Mouse (Mus musculus) hindbrain, embryonic 16.5 days (tissue): Measurements from ENCODE around the gene Taf10. TPM values are rescaled to one million over a fixed set of nuclear protein-coding genes. Genes with fewer than 3 reads are reported as not detected.
"Not testable (repeated sequence)": the region's sequence is repeated elsewhere in the genome, so short reads cannot be mapped to it uniquely, and the experiment has no call there.

Source experiments
- ATAC-seq: fragments of 200-750 bp; cut with Nextera tagmentation; 2 replicates; pipeline ENCODE4 v1.8.0; 2017; ENCODE audit warnings: moderate TSS enrichment, moderate library complexity
- H3K27ac ChIP-seq: fragments of 300-500 bp; sonication (generic); 2 replicates; pipeline ENCODE4 v1.5.1; 2014; ENCODE audit warnings: low read depth, mild to moderate bottlenecking, control low read depth, low read length, moderate library complexity
- H3K27me3 ChIP-seq: fragments of 300-500 bp; sonication (generic); replicated peaks from 2 replicates; pipeline ENCODE4 v1.6.1; 2014; ENCODE audit warnings: low read length; ENCODE audit not compliant: control insufficient read depth, insufficient read depth
- H3K36me3 ChIP-seq: fragments of 300-500 bp; sonication (generic); 2 replicates; pipeline ENCODE4 v1.6.1; 2014; ENCODE audit warnings: mild to moderate bottlenecking, low read length, moderate library complexity, mixed read lengths; ENCODE audit not compliant: control insufficient read depth, insufficient read depth
- H3K4me1 ChIP-seq: fragments of 300-500 bp; sonication (generic); 2 replicates; pipeline ENCODE4 v1.6.1; 2014; ENCODE audit warnings: low read depth, low read length; ENCODE audit not compliant: control insufficient read depth, insufficient read depth
- H3K4me2 ChIP-seq: fragments of 300-500 bp; sonication (generic); 2 replicates; pipeline ENCODE4 v1.6.1; 2014; ENCODE audit warnings: mild to moderate bottlenecking, low read length, control low read depth, moderate library complexity
- H3K4me3 ChIP-seq: fragments of 300-500 bp; sonication (generic); 2 replicates; pipeline ENCODE4 v1.5.1; 2014; ENCODE audit warnings: mild to moderate bottlenecking, low read length, control low read depth, moderate library complexity
- H3K9ac ChIP-seq: fragments of 300-500 bp; sonication (generic); 2 replicates; pipeline ENCODE4 v1.6.1; 2014; ENCODE audit warnings: low read depth, mild to moderate bottlenecking, control low read depth, low read length, moderate library complexity
- H3K9me3 ChIP-seq: fragments of 300-500 bp; sonication (generic); 2 replicates; pipeline ENCODE4 v1.6.1; 2014; ENCODE audit warnings: mild to moderate bottlenecking, low read length, moderate library complexity; ENCODE audit not compliant: control insufficient read depth
- WGBS: fragments of 180-500 bp; shearing (Covaris S2); extraction: QIAGEN DNeasy Blood & Tissue Kit; methylation state at CpG from one replicate; pipeline ENCODE4 v1.1.7; 2014; 5-methylcytosine and 5-hydroxymethylcytosine counted together
- polyA plus RNA-seq: library from polyadenylated mRNA; unstranded; fragments of >200 nt; fragmentation: Nextera tagmentation; extraction: Ambion mirVana; gene quantifications from 2 replicates; pipeline ENCODE4 v1.2.1, GENCODE M21; 2015

Taf10 gene
- polyA plus RNA-seq, 1 experiment from 2014 or later = 87.5 TPM

DNA sequence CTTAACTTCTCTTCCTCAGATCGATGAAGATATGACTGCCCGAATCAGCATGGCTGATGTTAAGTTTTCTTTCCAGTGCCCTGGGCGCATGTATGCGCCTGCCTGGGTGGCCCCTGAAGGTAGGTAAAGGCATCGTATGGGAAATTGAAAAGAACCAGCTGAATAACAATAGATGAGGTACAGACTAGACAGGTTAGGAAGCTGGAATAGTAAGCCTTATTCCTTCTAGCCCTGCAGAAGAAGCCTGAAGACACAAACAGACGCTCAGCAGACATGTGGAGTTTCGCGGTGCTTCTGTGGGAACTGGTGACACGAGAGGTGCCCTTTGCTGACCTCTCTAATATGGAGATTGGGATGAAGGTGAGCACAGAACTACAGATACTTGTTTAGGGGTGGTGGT lies 2.2 kb downstream of the Taf10 start:
- Histone ChIP-seq H3K9ac (no peak overlapping the region), H3K36me3 (peaks cover 24% of the 10 kb centered on the region), H3K4me2 (no peak overlapping the region), H3K27me3 (no peaks in the 10 kb centered on the region), H3K4me3 (no peak overlapping the region), H3K4me1 (peaks cover 18% of the 10 kb centered on the region), H3K27ac (no peak overlapping the region), H3K9me3 (no peaks in the 10 kb centered on the region)
- no peak for ATAC-seq
- WGBS = 88% methylated on average over 9 of the region's 9 CpGs

DNA sequence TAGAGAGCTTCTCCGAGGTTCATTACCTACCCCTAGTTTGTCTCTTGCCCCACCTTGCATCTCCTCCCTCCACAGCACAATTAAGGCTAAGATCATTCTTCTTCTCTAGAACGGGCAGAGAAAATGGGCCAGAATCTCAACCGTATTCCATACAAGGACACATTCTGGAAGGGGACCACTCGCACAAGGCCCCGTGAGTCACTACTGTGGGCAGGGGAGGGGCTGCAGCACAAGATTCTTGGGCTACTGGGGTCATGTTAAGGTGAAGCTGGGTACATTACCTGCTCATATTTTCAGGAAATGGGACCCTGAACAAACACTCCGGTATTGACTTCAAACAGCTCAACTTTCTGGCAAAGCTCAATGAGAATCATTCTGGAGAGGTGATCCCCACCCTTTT lies 3.3 kb downstream of the Taf10 start:
- no peak overlapping the region for H3K4me3 ChIP-seq
- H3K27me3 ChIP-seq = no peaks in the 10 kb centered on the region
- H3K4me1 ChIP-seq = peaks cover 18% of the 10 kb centered on the region
- H3K36me3 ChIP-seq = peaks cover 18% of the 10 kb centered on the region
- ATAC-seq = no peak
- no peaks in the 10 kb centered on the region for H3K9me3 ChIP-seq
- no peak overlapping the region for H3K4me2 ChIP-seq
- 88% methylated on average over 6 of the region's 6 CpGs for WGBS
- no peak overlapping the region for H3K27ac ChIP-seq
- H3K9ac ChIP-seq = no peak overlapping the region

DNA sequence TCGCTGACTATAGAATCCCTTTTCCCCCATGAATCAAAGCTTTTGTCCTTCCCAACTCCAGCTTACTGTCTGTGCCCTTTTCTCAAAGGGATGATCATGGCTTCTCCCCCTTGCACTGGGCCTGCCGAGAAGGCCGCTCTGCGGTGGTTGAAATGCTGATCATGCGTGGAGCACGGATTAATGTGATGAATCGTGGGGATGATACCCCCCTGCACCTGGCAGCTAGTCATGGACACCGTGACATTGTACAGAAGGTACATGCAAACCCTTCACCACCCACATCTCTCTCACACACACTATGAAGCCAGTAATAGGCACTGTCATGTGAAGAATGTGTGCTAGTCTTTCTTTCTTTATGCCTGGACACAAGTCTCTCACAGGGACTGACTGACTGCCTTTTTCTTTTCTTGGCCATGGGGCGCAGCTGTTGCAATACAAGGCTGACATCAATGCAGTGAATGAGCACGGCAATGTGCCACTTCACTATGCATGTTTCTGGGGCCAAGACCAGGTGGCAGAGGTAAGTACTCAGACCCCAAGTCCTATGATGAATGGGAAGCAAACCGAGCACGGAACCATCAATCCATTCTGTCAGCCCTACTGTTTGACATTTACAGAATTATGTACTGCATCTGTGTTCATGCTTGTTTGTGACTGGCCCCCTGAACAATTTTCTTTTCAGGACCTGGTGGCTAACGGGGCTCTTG lies 3.9 kb downstream of the Taf10 start:
- Histone ChIP-seq H3K9me3 (no peaks in the 10 kb centered on the region), H3K9ac (no peak overlapping the region), H3K27ac (no peak overlapping the region), H3K4me2 (no peak overlapping the region), H3K27me3 (no peaks in the 10 kb centered on the region), H3K4me3 (no peak overlapping the region), H3K36me3 (peaks cover 18% of the 10 kb centered on the region), H3K4me1 (peaks cover 21% of the 10 kb centered on the region)
- 82% methylated on average over 13 of the region's 13 CpGs for WGBS
- no peak for ATAC-seq

DNA sequence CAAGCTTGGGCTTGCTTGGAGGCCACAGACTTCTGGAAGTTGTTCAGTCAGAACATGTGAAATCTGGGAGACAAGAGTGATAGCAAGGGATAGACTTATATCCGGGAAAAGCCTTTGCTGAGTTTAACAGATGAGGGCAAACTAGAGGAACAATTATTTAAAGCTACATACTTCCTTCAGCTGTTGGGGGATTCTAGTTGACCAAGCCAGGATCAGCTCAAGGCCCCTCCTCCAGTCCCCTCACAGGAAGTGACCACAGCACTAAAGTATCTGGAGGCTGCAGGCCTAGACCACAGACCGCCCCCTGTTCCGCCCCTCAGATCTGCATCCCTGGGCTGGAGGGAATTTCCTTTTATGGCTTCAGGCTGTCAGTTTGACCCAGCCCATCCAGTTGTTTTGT lies 5.2 kb downstream of the Taf10 start:
- Histone ChIP-seq H3K36me3 (peaks cover 20% of the 10 kb centered on the region), H3K27me3 (no peaks in the 10 kb centered on the region), H3K27ac (peak overlapping the region; percentile 45; the same call in 1 of the 2 replicates), H3K4me2 (peak overlapping the region; percentile 6), H3K9me3 (no peaks in the 10 kb centered on the region), H3K4me1 (peaks cover 25% of the 10 kb centered on the region), H3K9ac (no peak overlapping the region), H3K4me3 (no peak overlapping the region)
- WGBS = 38% methylated on average over 3 of the region's 3 CpGs
- ATAC-seq = no peak

DNA sequence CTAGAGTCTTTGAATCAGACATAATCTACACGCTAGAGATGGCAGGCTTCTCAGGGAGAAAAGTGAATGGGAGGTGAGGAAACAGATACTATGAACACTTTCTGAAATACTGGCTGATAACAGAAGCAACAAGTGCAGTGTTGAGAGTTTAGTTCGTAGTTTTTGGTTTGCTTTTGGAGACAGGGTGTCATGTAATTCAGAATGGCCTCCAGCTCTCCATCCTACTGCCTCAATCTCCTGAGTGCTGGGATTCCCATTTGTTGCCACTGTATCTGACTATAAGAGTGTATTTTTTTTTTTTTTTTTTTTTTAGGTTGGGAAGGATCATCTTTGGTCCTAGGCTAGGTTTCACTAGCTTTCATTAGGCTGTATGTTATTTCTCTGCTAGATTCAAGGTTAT lies 5.9 kb downstream of the Taf10 start:
- H3K36me3 ChIP-seq = peaks cover 26% of the 10 kb centered on the region
- no peaks in the 10 kb centered on the region for H3K27me3 ChIP-seq
- no peak overlapping the region for H3K4me3 ChIP-seq
- no peak overlapping the region for H3K27ac ChIP-seq
- no peaks in the 10 kb centered on the region for H3K9me3 ChIP-seq
- WGBS = 91% methylated on average over 2 of the region's 2 CpGs
- no peak overlapping the region for H3K9ac ChIP-seq
- H3K4me2 ChIP-seq = peak overlapping the region; percentile 6
- peaks cover 20% of the 10 kb centered on the region for H3K4me1 ChIP-seq
- ATAC-seq = no peak

DNA sequence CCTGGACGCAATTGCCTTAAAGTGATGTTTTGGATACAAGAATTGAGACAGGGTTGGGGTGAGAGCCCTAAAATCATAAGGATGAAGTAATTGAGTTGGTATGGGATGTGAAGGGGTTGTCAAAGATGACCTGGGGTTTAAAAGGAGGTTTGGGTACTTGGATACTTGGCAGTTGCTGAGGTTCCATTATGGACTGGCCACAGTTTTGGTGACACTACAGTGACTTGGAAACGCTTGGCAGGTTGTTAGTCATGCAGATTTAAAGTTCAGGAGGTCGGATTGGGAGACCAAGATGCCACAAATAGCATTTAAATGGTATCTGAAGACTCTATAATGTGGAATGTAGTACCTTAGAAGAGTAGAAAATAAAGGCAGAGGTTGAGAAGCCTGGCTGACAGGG lies 6.5 kb downstream of the Taf10 start:
- Histone ChIP-seq H3K36me3 (peaks cover 33% of the 10 kb centered on the region), H3K4me2 (peak overlapping the region; percentile 95), H3K9me3 (no peaks in the 10 kb centered on the region), H3K9ac (peak overlapping the region; percentile 90; the same call in 1 of the 2 replicates), H3K4me1 (peaks cover 17% of the 10 kb centered on the region), H3K27ac (no peak overlapping the region), H3K4me3 (peak overlapping the region; percentile 76), H3K27me3 (no peaks in the 10 kb centered on the region)
- ATAC-seq = no peak
- 31% methylated on average over 3 of the region's 3 CpGs for WGBS

DNA sequence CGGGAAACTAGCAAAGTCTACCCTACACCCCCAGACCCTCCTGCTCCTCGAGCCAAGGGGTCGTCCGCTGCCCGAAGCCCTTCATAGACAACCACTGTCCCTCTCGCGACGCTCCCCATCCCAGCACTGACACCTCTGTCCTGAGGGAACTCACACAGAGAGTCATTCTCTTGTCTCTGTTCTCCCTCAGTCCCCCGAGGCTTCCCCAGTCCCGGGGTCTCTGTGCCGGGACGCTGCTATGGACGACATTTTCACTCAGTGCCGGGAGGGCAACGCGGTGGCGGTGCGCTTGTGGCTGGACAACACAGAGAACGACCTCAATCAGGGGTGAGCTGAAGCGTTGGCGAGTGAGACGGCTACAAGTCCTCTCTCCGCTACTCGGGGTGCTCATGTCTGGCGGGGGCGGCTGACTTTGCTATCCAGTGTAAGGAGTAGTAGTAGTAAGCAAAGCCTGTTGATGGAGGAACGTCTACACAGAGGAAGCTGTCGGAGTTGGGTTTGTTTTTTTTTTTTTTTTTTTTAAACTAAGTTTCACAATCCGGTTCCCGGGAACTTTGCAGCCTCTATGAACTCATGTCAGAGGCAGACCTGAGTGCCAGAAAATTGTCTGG lies 7.1 kb downstream of the Taf10 start, which contains the start of gene Rrp8:
Gene Rrp8, minus strand, starts transcription at position 475 of the 611 bp plus-strand sequence.
- Histone ChIP-seq H3K4me1 (peaks cover 17% of the 10 kb centered on the region), H3K4me3 (peak within 1 kb of the TSS; percentile 76), H3K36me3 (peaks cover 33% of the 10 kb centered on the region), H3K27me3 (no peaks in the 10 kb centered on the region), H3K27ac (peak within 1 kb of the TSS; percentile 81), H3K9ac (peak within 1 kb of the TSS; percentile 90), H3K9me3 (no peaks in the 10 kb centered on the region), H3K4me2 (peak within 1 kb of the TSS; percentile 95)
- ATAC-seq = peak; percentile 1; the same call in 1 of the 2 replicates
- under 1% methylated on average over 30 of the region's 30 CpGs for WGBS

DNA sequence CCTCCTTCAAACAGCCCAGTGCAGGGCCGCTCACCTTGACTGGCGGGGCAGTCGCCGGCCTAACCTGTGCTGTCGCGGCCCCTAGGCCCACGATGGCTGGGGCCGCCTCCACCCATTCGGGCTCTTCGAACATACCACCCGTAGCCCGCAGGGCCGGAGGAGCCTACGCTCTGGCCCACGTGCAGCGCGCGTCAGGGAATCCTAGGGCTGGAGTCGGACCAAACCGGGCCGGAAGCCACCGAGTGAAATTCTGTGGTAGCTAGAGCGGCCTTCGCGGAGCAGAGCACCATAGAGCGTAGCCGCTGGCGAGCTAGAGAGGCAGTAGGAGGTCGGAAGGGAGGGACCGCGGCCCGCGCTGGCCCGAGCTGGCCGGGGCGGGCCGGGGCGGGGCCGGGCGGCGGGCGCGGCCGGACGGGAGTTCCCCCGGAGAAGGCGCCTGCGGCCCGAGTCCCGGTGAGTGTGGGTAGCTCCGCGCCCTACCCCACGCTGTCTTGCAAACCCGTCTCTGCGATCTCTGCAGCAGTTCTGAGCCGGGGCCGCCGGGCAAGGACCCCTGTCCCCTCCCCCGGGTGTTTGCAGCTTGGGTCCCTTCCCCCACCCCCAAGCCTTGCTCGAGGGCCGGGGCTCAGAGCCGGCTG lies 7.8 kb downstream of the Taf10 start, which contains the start of gene Ilk:
Gene Ilk, plus strand, starts transcription at position 329 of the 638 bp plus-strand sequence.
- no peaks in the 10 kb centered on the region for H3K9me3 ChIP-seq
- WGBS = under 1% methylated on average over 49 of the region's 62 CpGs
- peak within 1 kb of the TSS; percentile 95 for H3K4me2 ChIP-seq
- peak within 1 kb of the TSS; percentile 76 for H3K4me3 ChIP-seq
- peak within 1 kb of the TSS; percentile 81 for H3K27ac ChIP-seq
- ATAC-seq = peak; percentile 97
- peaks cover 17% of the 10 kb centered on the region for H3K4me1 ChIP-seq
- no peaks in the 10 kb centered on the region for H3K27me3 ChIP-seq
- H3K9ac ChIP-seq = peak within 1 kb of the TSS; percentile 90
- H3K36me3 ChIP-seq = peaks cover 27% of the 10 kb centered on the region

DNA sequence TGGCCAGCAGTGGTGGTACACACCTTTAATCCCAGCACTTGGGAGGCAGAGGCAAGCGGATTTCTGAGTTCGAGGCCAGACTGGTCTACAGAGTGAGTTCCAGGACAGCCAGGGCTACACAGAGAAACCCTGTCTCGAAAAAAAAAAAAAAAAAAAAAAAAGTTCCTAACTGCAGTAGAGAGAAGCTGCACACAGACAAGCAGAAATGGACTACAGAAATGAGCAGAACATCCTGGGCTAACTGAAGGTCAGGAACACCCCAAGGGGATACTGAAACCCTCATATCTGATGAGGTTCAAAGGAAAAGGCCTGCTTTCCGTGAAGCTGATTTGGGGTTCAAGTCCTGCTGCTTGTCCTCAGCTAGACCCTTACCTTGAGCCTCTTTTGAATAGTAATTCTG lies 8.7 kb downstream of the Taf10 start:
- H3K27ac ChIP-seq, H3K27me3 ChIP-seq, ATAC-seq, H3K9me3 ChIP-seq: not testable (repeated sequence)
- Histone ChIP-seq H3K9ac (peak overlapping the region; percentile 90), H3K4me3 (peak overlapping the region; percentile 76), H3K4me1 (peaks cover 17% of the 10 kb centered on the region), H3K4me2 (peak overlapping the region; percentile 95), H3K36me3 (peaks cover 20% of the 10 kb centered on the region)
- 63% methylated on average over 4 of the region's 4 CpGs for WGBS
